Mouse (Mus musculus): ENCODE results near the gene Gm21773. TPM values are rescaled to one million over a fixed set of nuclear protein-coding genes. Genes with fewer than 3 reads are reported as not detected.

The Gm21773 gene
- polyA plus RNA-seq (2012; rRNA removed), result not detected in 2 replicates

GRCm38 (mm10) chrY:25309260-25309659, at the start of gene Gm21773:
Gene Gm21773 (minus strand): TSS chrY:25309360.

Data from colon, adult 2 months (tissue).